Mouse (Mus musculus): ENCODE measurements around the gene Nisch. TPM values are rescaled to one million over a fixed set of nuclear protein-coding genes. Genes with fewer than 3 reads are reported as not detected.

Nisch gene
- total RNA-seq, 2 experiments from 2014 or later = 69.7 to 113 TPM

GRCm38 (mm10) chr14:31165458-31165857, 51.3 kb downstream of the Nisch start:
- no peak for ATAC-seq (replicated peaks; ENCODE audit: poor library complexity)

DNA sequence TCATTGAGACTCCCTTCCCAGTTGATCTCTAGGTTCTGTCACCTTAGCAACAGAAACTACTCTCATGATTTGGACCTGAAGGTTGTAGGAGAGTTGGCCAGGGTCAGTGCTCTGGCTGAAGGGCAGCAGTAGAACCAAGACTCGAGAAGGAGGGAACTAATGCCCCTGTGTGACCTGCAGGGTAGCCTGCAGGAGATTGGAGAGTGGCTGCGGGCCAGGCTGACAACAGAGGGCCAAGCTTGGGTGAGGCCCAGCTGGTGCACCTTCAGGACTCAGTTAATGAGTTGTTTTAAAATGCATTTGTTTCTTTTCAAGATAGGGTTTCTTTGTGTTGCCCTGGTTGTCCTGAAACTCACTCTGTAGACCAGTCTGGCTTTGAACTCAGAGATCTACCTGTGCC, 51.7 kb downstream of the Nisch start:
- ATAC-seq (replicated peaks; ENCODE audit: poor library complexity) = no peak

DNA sequence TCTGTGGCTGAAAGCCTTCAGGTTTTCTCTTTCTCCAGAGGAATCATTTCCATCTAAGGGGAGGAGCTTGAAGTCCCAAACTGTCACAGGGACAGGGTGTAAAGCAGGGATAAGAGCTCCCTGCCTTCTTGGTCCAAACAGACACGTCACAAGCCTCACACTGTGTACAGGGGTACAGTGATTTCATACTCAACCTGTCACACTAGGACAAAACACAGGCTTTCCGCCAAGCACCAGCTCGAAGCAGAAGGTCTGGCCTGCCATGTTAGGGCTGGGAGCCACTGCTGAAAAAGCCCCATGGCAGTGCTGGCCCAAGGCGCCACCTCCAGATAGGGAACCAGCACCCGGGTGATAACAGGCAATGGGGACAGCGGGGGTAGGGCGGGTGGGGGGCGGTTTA, 52.7 kb downstream of the Nisch start:
- no peak for ATAC-seq (replicated peaks; ENCODE audit: poor library complexity)

DNA sequence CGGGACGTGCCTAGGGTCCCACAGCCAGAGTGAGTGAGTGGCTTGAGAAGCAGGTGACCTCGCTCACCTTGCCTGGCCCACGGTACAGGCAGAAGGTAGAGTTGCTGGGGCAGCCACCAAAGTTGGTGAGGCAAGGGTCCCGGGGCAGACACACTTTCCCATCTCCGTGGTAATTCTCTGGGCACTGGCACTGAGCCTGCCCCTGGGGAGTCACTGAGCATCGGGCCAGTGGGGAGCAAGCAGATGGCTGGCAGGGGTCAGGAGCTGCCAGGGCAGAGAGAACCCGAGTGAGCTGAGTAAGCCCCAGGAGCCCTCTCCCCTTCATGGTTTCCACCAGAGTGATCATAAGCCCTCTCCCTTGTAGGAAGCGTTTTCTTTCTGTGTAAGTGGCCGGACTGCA, 55.1 kb downstream of the Nisch start:
- no peak for ATAC-seq (replicated peaks; ENCODE audit: poor library complexity)

DNA sequence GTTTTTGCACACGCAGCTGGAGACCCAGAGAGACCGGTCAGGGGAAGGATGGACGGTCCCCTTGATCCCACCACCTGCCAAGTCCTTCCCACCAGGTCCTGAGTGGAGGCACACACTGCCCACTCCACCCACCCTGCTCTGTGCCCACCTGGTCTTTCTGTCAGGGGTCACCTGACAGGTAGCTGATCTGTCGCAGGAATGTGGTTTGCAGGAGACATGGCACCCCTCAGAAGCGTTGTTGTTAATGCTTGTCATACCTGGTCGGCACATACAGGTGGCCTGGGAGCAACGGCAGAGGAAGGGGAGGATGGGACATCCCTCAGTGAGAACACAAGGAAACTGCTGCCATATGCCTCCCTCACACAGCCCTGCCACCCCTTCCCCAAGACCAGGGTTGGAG, 55.6 kb downstream of the Nisch start:
- no peak for ATAC-seq (replicated peaks; ENCODE audit: poor library complexity)

- peak; percentile 77 for ATAC-seq (replicated peaks; ENCODE audit: poor library complexity)
Observed at GRCm38 (mm10) chr14:31160196-31161150, 56.3 kb downstream of the Nisch start.

GRCm38 (mm10) chr14:31145694-31146093, 71.1 kb downstream of the Nisch start:
- ATAC-seq (replicated peaks; ENCODE audit: poor library complexity) = no peak

DNA sequence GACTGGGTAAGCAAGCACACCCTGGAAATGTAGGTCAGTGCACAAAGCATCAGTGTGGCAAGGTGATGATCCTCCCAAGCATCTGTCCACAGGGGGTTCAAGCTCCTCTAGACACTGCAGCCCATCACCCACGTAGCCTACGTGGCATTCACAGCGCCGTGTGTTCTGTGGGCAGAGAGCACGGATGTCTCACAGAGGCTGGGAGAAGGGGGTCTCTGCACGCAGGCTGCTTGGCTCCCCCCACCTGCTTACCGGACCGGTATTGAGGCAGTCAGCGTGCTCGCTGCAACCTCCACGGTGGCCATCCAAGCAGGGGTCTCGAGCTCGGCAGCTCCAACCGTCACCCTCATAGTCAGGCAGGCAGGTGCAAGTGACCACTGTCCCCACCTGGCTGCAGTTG, 75.7 kb downstream of the Nisch start:
- ATAC-seq (replicated peaks; ENCODE audit: poor library complexity) = no peak

DNA sequence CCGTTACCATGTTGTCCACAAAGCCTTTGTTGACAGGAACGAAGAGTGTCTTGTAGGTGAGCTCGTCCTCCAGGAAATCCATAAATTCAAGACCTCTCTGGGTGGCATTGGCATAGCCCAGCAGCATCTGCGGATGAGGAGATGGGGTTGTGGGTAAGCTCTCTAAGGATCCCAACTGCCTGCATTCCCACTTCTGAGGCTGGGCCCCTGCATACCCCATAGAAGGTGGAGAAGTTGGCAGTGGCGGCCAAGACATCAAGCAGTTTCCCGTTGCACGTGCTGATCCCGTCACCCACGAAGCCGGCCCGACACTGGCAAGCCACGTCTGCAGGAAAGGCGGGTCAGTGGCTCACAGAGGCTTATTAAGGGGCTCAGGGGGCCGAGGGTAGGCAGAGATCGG, 76.6 kb downstream of the Nisch start:
- ATAC-seq (replicated peaks; ENCODE audit: poor library complexity) = no peak

- peak; percentile 78 for ATAC-seq (replicated peaks; ENCODE audit: poor library complexity)
Observed at GRCm38 (mm10) chr14:31139666-31140065, 77.1 kb downstream of the Nisch start.

DNA sequence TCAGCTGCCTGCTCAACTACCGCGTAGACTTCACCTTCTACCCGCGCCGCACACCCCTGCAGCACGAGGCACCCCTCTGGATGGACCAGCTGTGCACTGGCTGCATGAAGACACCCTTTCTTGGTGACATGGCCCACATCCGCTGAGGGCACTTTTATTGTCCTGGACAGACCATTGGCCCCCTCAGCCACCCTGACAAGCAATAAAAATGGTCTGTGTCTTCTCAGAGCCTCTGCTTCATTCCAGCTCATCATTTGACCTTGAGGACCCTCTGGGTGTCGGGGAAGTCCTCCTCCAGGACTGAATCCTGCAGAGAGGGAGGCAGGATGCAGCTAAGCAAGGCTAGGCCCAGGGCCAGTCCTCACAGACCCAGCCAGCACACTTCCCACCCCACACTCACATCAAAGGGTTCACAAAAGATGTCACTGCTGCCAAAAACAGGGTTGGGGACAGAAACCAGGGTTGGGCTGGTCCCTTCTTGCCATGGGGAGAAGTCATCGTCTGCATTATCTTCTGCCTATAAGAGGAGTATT, 77.8 kb downstream of the Nisch start:
- ATAC-seq (replicated peaks; ENCODE audit: poor library complexity) = no peak

DNA sequence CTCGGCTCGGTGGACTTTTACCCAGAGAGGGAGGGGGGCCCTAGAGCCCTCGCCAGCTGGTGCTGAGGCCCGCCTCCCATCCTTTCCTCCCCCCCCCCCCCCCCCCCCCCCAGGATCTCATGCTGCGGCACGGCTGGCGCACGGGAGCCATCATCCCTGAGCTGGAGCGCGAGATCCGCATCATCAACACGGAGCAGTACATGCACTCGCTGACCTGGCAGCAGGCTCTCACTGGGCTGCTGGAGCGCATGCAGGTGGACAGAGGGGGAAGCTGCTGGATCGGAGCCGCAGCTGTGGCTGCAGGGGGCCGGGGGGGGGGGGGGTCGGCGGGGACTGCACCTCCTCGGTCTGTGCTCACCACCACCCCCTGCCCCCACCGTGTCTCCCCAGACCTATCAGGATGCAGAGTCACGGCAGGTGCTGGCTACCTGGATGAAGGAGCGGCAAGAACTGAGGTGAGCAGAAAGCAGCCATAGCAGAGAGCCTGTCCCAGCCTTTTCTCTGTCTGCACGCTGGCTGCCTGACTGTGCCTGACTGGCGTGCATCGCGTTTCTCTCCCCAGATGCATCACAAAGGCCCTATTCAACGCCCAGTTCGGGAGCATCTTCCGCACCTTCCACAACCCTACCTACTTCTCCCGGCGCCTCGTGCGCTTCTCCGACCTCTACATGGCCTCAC, 78.4 kb downstream of the Nisch start:
- no peak for ATAC-seq (replicated peaks; ENCODE audit: poor library complexity)

GRCm38 (mm10) chr14:31137791-31138190, 79.0 kb downstream of the Nisch start:
- ATAC-seq (replicated peaks; ENCODE audit: poor library complexity) = no peak

DNA sequence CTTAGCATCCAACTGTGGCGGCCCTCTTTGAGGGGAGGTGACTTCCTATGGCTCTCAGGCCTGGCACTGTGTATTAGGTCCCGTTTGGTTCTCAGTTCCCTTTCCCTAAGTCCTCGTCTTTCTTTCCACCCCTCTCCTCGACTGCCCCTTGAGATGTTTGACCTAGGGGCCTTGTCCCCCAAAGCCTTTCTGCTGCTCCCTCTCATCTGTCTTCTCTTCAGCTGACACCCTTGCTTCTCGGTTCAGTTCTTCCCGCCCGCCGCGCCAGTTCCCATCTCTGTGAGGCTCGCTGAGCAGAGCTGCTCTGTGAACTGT, 79.5 kb downstream of the Nisch start:
- ATAC-seq (replicated peaks; ENCODE audit: poor library complexity) = no peak

DNA sequence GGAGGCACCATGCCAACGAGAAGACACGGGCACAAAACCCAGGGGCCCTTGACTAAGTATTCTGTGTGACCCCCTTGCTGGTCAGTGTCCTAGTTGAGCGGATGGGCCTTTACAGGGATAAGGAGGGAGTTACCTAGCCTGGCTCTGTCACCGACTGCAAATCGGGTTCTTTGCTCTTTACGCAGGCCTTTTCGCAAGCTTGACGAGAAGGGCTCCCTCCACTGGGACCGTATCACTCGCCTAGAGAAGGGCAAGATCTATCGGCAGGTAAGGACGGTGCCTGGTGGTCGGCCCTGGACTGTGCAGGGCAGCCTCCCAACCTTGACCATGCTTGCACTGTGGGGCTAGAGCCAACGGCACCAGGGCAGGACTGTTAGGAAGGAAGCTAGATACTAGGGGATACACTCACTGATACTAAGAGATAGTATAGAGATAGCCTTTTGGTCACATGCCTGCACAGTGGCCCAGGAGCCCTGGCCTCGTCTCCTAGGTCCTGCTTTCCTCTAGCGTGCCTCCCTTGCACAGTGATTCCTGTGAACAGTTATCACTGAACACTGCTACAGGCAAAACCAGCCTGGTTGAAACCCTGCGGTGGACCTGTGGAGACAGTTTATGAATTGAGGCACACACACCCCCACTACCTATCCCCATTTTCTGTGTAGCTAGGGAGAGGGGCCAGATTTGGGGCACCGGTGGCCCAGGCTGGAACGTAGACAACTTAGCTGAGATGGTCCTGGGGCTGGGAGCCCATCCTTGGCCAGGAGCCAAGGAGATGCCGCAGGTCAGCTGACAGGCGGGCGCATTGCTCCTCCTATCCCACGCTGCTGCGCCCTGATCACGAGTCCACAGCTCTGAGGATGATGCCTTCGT, 80.1 kb downstream of the Nisch start:
- ATAC-seq (replicated peaks; ENCODE audit: poor library complexity) = no peak

- no peak for ATAC-seq (replicated peaks; ENCODE audit: poor library complexity)
Observed at GRCm38 (mm10) chr14:31135495-31136410, 81.0 kb downstream of the Nisch start.

DNA sequence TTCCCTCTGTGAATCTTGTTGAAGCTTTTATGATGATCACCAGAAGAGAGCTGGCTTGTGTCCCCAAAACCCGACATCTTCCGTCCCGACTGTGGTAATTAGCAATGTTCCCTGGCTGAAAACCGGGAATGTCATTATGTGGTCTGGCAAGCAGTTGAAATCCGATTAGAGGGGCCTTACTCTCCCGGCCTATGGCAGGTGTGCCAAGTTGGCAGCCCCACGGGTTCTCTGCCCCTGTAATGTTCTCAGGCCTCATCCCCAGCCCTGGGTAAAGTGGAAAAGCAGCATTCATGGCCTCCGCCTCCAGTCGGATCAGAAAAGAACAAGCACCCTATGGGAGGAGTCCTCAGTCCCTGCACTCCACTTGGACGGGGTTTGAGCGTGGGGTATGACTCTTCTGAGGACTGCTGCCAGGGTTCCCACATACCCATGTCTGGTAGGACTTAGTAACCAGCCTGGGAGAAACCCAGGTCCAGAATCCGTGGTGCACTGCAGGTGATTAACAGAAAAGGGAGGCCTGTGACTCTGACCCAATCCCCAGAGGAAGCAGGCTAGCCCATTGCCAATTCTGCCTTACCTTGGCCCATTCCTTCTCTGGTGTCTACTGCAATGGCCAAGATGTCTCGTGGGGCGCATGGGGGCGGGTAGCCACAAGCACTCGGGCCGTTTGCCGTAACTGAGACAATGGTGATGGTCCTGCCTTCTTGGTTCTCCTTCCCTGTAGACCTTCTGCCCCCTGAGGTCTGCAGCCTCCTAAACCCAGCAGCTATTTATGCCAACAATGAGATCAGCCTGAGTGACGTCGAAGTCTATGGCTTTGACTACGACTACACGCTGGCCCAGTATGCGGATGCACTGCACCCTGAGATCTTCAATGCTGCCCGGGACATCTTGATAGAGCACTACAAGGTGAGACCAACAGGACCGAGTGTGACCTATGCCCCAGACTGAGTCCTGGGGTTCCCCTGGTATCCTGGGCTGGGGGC, 82.4 kb downstream of the Nisch start:
- no peak for ATAC-seq (replicated peaks; ENCODE audit: poor library complexity)

DNA sequence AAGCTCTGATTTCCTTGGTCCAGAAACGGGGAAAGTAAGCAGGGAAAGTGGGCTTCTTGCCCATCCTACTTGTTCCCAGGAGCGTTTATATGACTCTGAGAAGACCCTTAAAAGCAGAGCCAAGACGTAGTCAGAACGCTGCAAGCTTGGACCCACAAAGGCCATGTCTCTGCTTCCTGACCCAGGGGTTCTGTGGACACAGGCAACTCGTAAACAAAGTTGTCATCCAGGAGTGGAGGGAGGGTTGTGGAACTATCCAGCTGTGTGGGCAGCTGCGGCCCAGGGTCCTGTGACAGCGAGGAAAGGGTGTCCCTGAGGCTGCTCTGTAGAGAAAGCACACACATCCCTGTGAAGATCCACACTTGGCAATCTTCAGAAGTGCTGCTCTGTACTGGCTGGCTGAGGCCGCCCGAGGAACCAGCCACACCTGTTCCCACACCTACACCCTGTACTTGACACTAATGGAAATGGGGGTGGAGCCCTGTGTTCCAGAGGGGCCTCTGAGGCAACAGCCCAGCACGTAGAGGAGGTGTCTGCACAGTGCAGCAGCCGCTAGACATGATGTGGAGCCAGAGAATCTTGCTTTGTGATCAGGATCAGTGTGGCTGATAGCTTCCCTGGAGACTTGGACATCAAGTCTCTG, 83.6 kb downstream of the Nisch start:
- no peak for ATAC-seq (replicated peaks; ENCODE audit: poor library complexity)
